Mouse (Mus musculus): ENCODE data around the gene Cd5. TPM values are rescaled to one million over a fixed set of nuclear protein-coding genes. Genes with fewer than 3 reads are reported as not detected.

Cd5 gene
- polyA plus RNA-seq, 1 experiment from 2014 or later = 0.28 TPM

DNA sequence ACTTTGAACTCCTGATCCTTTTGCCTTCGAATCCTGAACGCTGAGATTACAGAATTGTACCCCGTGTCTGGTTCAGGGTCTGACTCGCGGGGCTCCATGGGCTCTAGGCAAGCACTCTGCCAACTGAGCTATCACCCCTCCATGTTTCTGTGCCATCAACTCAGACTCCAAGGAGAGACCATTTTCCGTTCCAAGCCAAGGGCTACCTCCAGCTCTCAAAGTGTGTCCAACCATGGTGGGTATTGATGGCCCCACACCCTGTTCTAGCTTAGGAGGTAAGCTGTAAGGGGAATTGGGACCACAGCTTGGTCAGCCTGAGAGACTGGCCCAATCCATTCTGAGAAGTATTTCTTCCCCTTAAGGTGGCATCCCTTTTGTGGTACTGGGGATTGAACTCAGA is 10.5 kb upstream of the Cd5 start:
- H3K4me3 ChIP-seq (ENCODE audit: low read length) = no peak overlapping the region
- no peak for ATAC-seq
- no peak overlapping the region for H3K4me2 ChIP-seq (ENCODE audit: low read length)
- no peak overlapping the region for H3K27ac ChIP-seq (ENCODE audit: low read depth, low read length)
- WGBS = 80% methylated on average over 6 of the region's 6 CpGs
- H3K27me3 ChIP-seq (replicated peaks; ENCODE audit: control insufficient read depth, insufficient read depth, low read length) = no peaks in the 10 kb centered on the region
- H3K9me3 ChIP-seq (ENCODE audit: control insufficient read depth, low read length) = no peaks in the 10 kb centered on the region
- no peaks in the 10 kb centered on the region; the same call in 1 of the 2 replicates for H3K4me1 ChIP-seq (ENCODE audit: control insufficient read depth, insufficient read depth, low read depth, low read length)
- no peak overlapping the region for H3K9ac ChIP-seq (ENCODE audit: low read depth, low read length)
- no peaks in the 10 kb centered on the region for H3K36me3 ChIP-seq (ENCODE audit: control insufficient read depth, insufficient read depth, low read length)

- no peaks in the 10 kb centered on the region for H3K27me3 ChIP-seq (replicated peaks; ENCODE audit: control insufficient read depth, insufficient read depth, low read length)
- ATAC-seq = no peak
- H3K9me3 ChIP-seq (ENCODE audit: control insufficient read depth, low read length) = no peaks in the 10 kb centered on the region
- WGBS = 41% methylated on average over 11 of the region's 11 CpGs
- no peak overlapping the region for H3K4me3 ChIP-seq (ENCODE audit: low read length)
- no peaks in the 10 kb centered on the region for H3K36me3 ChIP-seq (ENCODE audit: control insufficient read depth, insufficient read depth, low read length)
- no peak overlapping the region for H3K27ac ChIP-seq (ENCODE audit: low read depth, low read length)
- H3K4me2 ChIP-seq (ENCODE audit: low read length) = no peak overlapping the region
- no peaks in the 10 kb centered on the region; the same call in 1 of the 2 replicates for H3K4me1 ChIP-seq (ENCODE audit: control insufficient read depth, insufficient read depth, low read depth, low read length)
- no peak overlapping the region for H3K9ac ChIP-seq (ENCODE audit: low read depth, low read length)
Measured at GRCm38 (mm10) chr19:10748401-10749102, 9.8 kb upstream of the Cd5 start.

- Histone ChIP-seq H3K27ac (ENCODE audit: low read depth, low read length) (no peak overlapping the region), H3K36me3 (ENCODE audit: control insufficient read depth, insufficient read depth, low read length) (no peaks in the 10 kb centered on the region), H3K4me2 (ENCODE audit: low read length) (no peak overlapping the region), H3K9ac (ENCODE audit: low read depth, low read length) (no peak overlapping the region), H3K4me1 (ENCODE audit: control insufficient read depth, insufficient read depth, low read depth, low read length) (no peaks in the 10 kb centered on the region; the same call in 1 of the 2 replicates), H3K9me3 (ENCODE audit: control insufficient read depth, low read length) (no peaks in the 10 kb centered on the region), H3K4me3 (ENCODE audit: low read length) (no peak overlapping the region), H3K27me3 (replicated peaks; ENCODE audit: control insufficient read depth, insufficient read depth, low read length) (no peaks in the 10 kb centered on the region)
- no peak for ATAC-seq
- WGBS = 90% methylated on average over 6 of the region's 6 CpGs
Measured at GRCm38 (mm10) chr19:10747718-10748117, 8.9 kb upstream of the Cd5 start.

DNA sequence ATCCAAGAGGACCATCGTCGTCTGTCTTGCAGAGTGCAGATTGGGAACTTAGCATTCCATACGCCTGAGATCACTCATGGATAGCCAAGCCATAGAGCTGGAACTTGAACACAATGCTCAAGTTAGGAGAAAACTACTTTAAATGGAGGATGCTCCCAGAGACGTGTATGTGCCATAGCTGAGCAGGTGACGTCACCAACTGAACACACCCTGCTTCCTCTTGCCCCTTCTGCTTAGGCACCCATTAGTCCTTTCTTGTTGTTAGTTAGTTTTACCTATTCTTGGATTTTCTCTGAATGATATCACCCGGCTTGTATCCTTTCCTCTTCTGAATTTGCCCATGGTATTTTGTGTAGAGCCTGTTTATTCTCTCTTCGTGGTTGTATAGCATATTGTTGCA is 8.4 kb upstream of the Cd5 start:
- no peaks in the 10 kb centered on the region for H3K36me3 ChIP-seq (ENCODE audit: control insufficient read depth, insufficient read depth, low read length)
- no peaks in the 10 kb centered on the region for H3K27me3 ChIP-seq (replicated peaks; ENCODE audit: control insufficient read depth, insufficient read depth, low read length)
- H3K27ac ChIP-seq (ENCODE audit: low read depth, low read length) = no peak overlapping the region
- H3K9ac ChIP-seq (ENCODE audit: low read depth, low read length) = no peak overlapping the region
- ATAC-seq = no peak
- H3K4me2 ChIP-seq (ENCODE audit: low read length) = no peak overlapping the region
- H3K4me1 ChIP-seq (ENCODE audit: control insufficient read depth, insufficient read depth, low read depth, low read length) = no peaks in the 10 kb centered on the region; the same call in 1 of the 2 replicates
- 87% methylated on average over 7 of the region's 7 CpGs for WGBS
- no peak overlapping the region for H3K4me3 ChIP-seq (ENCODE audit: low read length)
- no peaks in the 10 kb centered on the region for H3K9me3 ChIP-seq (ENCODE audit: control insufficient read depth, low read length)

- H3K4me3 ChIP-seq (ENCODE audit: low read length) = no peak overlapping the region
- H3K4me2 ChIP-seq (ENCODE audit: low read length) = no peak overlapping the region
- no peaks in the 10 kb centered on the region for H3K4me1 ChIP-seq (ENCODE audit: control insufficient read depth, insufficient read depth, low read depth, low read length)
- no peak for ATAC-seq
- no peak overlapping the region for H3K9ac ChIP-seq (ENCODE audit: low read depth, low read length)
- no peak overlapping the region for H3K27ac ChIP-seq (ENCODE audit: low read depth, low read length)
- H3K36me3 ChIP-seq (ENCODE audit: control insufficient read depth, insufficient read depth, low read length) = no peaks in the 10 kb centered on the region
- H3K27me3 ChIP-seq (replicated peaks; ENCODE audit: control insufficient read depth, insufficient read depth, low read length) = no peaks in the 10 kb centered on the region
- no peaks in the 10 kb centered on the region for H3K9me3 ChIP-seq (ENCODE audit: control insufficient read depth, low read length)
- WGBS = 82% methylated on average over 3 of the region's 3 CpGs
Measured at GRCm38 (mm10) chr19:10742565-10742964, 3.8 kb upstream of the Cd5 start.

- ATAC-seq = no peak
- 81% methylated on average over 6 of the region's 6 CpGs for WGBS
Measured at GRCm38 (mm10) chr19:10742145-10742544, 3.3 kb upstream of the Cd5 start.

GRCm38 (mm10) chr19:10740641-10741440 is 2.0 kb upstream of the Cd5 start:
- ATAC-seq = no peak
- WGBS = 55% methylated on average over 11 of the region's 11 CpGs
- Histone ChIP-seq H3K4me3 (ENCODE audit: low read length) (no peak overlapping the region), H3K27me3 (replicated peaks; ENCODE audit: control insufficient read depth, insufficient read depth, low read length) (no peaks in the 10 kb centered on the region), H3K9me3 (ENCODE audit: control insufficient read depth, low read length) (no peaks in the 10 kb centered on the region), H3K4me2 (ENCODE audit: low read length) (no peak overlapping the region), H3K27ac (ENCODE audit: low read depth, low read length) (no peak overlapping the region), H3K4me1 (ENCODE audit: control insufficient read depth, insufficient read depth, low read depth, low read length) (no peaks in the 10 kb centered on the region), H3K9ac (ENCODE audit: low read depth, low read length) (no peak overlapping the region), H3K36me3 (ENCODE audit: control insufficient read depth, insufficient read depth, low read length) (no peaks in the 10 kb centered on the region)

More at GRCm38 (mm10) chr19:10742145-10742544, 3.3 kb upstream of the Cd5 start:
- no peak overlapping the region for H3K9ac ChIP-seq (ENCODE audit: low read depth, low read length)
- H3K27me3 ChIP-seq (replicated peaks; ENCODE audit: control insufficient read depth, insufficient read depth, low read length) = no peaks in the 10 kb centered on the region
- no peaks in the 10 kb centered on the region for H3K9me3 ChIP-seq (ENCODE audit: control insufficient read depth, low read length)
- H3K4me1 ChIP-seq (ENCODE audit: control insufficient read depth, insufficient read depth, low read depth, low read length) = no peaks in the 10 kb centered on the region
- H3K4me3 ChIP-seq (ENCODE audit: low read length) = no peak overlapping the region
- H3K27ac ChIP-seq (ENCODE audit: low read depth, low read length) = no peak overlapping the region
- no peaks in the 10 kb centered on the region for H3K36me3 ChIP-seq (ENCODE audit: control insufficient read depth, insufficient read depth, low read length)
- H3K4me2 ChIP-seq (ENCODE audit: low read length) = no peak overlapping the region

DNA sequence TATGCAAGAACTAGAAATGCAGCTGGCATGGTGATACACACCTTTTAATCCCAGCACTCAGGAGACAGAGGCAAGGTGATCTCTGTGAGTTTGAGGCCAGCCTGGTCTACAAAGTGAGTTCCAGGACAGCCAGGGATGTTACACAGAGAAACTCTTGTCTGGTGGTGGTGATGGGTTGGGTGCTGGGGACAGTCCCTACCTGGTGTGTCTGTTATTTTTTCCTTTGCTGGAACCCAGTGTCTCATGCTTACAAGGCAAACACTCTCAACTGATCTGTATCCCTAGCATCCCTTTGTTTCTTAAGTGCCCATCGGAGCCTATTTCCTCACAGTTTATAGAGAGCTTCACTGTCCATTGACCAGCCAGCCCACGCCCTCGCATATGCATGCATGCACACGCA is 1.1 kb upstream of the Cd5 start:
- WGBS = 93% methylated on average over 4 of the region's 4 CpGs
- Histone ChIP-seq H3K9me3 (ENCODE audit: control insufficient read depth, low read length) (no peaks in the 10 kb centered on the region), H3K27ac (ENCODE audit: low read depth, low read length) (no peak overlapping the region), H3K4me2 (ENCODE audit: low read length) (no peak overlapping the region), H3K36me3 (ENCODE audit: control insufficient read depth, insufficient read depth, low read length) (no peaks in the 10 kb centered on the region), H3K9ac (ENCODE audit: low read depth, low read length) (no peak overlapping the region), H3K4me3 (ENCODE audit: low read length) (no peak overlapping the region), H3K27me3 (replicated peaks; ENCODE audit: control insufficient read depth, insufficient read depth, low read length) (no peaks in the 10 kb centered on the region), H3K4me1 (ENCODE audit: control insufficient read depth, insufficient read depth, low read depth, low read length) (no peaks in the 10 kb centered on the region)
- ATAC-seq = no peak

GRCm38 (mm10) chr19:10738038-10738437 is 764 bp downstream of the Cd5 start:
- Histone ChIP-seq H3K4me3 (ENCODE audit: low read length) (no peak overlapping the region), H3K9me3 (ENCODE audit: control insufficient read depth, low read length) (no peaks in the 10 kb centered on the region), H3K27me3 (replicated peaks; ENCODE audit: control insufficient read depth, insufficient read depth, low read length) (no peaks in the 10 kb centered on the region), H3K27ac (ENCODE audit: low read depth, low read length) (no peak overlapping the region), H3K4me1 (ENCODE audit: control insufficient read depth, insufficient read depth, low read depth, low read length) (no peaks in the 10 kb centered on the region), H3K4me2 (ENCODE audit: low read length) (no peak overlapping the region), H3K36me3 (ENCODE audit: control insufficient read depth, insufficient read depth, low read length) (no peaks in the 10 kb centered on the region), H3K9ac (ENCODE audit: low read depth, low read length) (no peak overlapping the region)
- WGBS = 89% methylated on average over 6 of the region's 6 CpGs
- no peak for ATAC-seq
